Mouse (Mus musculus) urinary bladder, postnatal 4 days (tissue): ENCODE results near the gene Shisa8.
A peak's percentile ranks its signal among the peaks of the same experiment; 100 is the strongest.

Source experiments
- DNase-seq, 2 experiments: peaks; one replicate each; pipeline ENCODE4 v3.0.0; 2021 to 2022; ENCODE audit warnings: low spot score in 2 of 2

The Shisa8 gene

DNA sequence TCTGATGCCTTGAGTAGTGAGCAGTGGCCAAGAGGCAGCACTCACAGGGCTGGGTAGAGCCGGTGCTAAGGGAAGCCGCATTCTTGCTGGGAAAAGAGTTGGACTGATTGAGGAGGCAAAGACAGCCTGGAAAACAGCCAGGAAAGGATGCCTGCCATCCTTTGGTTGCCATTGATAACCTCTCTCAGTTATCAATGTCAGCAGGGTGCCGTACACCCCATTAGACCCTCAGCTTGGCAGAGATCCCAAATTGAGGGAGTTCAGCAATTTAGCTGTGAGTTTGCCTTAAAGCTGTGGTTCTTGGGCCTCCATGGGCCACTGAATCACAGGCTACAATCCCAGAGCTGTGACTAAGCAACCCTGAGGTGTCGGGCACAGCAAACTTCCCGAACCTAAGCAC lies 31.5 kb downstream of the Shisa8 start:
- DNase-seq: no peak

DNA sequence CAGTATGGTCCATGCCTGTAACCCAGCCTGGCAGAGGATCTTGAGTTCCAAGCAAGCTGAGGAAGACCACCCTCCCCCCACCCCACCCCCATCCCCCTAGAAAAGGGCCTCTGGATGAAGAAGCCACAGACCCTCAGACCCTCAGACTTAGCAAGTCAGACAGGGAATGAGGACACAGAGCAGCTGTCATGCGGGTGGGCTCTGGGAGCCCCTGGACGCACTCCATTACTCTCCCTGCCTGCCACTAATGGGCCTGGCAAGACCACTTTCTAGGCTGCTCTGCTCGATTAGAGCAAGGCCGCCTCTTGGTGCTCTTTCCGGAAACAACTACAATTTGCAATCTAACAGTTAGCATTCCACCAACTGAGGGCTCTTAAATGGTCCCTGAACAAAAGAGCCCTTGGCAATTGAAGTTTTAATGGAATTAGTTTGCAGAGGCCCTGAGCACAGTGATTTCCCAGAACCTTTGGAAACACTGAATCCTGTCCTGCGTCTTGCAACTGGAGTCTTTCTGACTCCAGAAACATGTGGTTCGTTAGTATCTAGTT lies 34.8 kb downstream of the Shisa8 start:
- DNase-seq: no peak

DNA sequence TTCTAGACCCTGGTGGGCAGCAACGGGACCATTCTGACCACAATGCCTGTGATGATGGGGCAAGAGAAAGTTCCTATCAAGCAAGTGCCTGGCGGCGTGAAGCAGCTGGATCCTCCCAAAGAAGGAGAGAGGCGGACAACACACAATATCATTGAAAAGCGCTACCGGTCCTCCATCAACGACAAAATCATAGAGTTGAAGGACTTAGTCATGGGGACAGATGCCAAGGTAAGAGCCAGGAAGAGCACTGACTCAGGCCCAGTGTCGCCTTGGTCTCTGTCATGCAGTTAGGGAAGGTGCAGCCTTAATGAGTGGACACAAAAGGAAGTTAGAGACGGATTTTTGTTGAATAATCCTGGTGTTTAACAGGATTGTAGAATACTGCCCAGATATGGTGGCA lies 37.5 kb downstream of the Shisa8 start:
- no peak for DNase-seq

DNA sequence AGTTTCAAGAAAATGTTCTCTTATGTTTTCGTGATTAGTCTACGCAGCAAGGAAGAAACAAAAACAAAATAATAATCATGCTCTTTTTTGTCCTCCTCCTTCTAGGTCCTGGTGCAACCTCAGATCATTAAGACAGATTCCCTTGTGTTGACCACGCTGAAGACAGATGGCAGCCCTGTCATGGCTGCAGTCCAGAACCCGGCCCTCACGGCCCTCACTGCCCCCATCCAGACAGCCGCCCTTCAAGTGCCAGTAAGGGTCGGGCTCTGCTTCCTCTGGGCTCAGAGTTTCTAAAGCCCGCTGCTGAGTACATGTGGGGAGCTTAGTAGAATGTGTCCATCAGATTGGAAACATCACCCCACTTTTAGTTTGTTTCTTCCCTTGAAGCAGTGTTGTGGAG lies 40.0 kb downstream of the Shisa8 start:
- DNase-seq: no peak

DNA sequence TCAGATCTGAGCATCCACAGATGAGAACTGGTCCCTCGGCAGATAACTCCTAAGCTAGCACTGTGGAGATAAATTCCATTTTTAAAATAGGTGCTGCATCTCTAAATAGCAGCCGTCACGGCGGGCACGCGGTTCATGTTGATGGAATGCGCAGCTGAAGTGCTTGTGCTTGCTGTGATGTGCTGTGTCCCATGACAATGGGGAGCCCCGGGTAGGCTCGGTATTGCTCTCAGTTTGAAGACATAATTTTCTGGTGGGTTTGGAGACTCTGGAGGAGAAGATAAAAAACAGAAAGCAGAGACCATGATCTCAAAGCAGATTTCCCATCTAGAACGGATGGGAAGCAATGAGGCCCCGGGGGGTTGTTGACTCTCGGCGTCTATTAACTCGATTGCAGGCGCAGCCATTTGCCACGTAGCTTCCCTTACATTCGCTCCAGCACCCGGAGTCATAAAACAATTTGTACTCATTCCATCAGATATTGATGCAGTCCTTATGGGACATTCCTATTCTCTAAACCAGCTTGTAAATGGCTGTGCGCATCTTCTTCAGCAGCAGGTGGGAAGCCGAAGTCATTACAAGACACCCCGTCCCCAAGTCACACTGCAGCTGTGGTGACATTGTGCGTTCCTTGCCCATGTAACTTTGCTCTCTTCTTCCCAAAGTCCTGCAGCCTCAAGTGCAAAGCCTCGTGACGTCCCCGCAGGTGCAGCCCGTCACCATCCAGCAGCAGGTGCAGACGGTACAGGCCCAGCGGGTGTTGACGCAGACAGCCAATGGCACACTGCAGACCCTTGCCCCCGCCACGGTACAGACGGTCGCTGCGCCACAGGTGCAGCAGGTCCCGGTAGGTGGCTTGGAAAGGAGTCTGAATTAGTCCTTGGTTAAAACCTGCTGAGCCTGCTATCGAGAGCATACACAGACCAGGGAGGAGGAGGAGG lies 41.9 kb downstream of the Shisa8 start:
- DNase-seq: no peak

DNA sequence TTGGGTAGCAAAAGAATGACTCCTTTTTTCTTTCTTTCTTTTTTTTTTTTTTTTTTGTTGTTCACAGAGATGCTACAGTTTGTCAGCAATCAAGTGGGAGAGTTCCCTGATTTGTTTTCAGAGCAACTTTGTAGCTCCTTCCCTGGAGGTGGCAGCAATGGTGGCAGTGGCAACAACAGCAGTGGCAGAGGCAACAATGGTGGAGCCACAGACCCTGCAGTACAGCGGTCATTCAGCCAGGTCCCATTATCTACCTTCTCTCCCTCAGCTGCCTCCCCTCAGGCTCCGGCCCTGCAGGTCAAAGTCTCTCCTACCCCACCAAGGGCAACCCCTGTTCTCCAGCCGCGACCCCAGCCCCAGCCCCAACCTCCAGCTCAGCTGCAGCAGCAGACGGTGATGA lies 42.9 kb downstream of the Shisa8 start:
- no peak for DNase-seq

DNA sequence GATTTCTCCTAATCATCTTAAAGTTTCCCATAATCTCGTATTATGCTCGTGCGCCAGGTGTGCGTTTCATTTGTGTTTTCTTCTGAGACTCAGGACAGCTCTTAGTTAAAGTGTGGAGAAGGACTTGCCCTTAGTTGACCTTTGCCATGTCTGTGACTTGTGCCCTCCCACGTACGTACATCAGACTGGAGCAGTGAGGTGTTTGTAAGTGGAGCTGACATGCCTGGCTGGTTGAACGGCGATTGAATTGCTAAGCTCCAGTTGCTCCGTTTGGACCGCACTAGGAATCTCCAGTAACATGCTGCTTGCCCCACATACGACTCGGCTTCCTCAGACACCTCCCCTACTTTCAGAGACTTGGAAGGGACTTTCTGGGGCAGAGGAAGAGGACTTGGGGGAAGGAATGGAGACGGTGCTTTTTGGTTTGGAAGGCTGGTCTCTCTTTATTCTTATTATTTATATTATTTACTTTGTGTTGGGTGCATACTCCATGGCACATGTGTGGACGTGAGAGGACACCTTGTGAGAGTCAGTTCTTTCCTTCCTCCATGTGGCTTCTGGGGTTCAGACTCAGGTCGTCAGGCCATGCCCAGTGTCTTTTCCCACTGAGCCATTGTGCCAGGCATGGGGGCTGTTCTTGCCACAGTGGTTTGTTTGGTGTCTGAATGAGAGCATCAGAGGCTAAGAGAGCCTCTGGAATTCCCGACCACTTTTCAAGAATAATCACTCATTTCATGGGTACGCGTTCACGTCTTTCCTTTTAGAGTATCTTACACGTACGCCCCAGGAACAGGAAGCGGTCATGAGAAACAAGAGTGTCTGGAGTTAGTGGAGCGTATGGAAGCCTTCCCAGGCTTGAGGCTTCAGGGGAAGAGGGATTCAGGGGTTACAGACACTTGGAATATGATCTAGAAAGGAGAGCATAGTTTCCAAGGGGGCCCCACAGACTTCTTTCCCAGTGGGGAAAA lies 45.1 kb downstream of the Shisa8 start:
- DNase-seq: no peak

DNA sequence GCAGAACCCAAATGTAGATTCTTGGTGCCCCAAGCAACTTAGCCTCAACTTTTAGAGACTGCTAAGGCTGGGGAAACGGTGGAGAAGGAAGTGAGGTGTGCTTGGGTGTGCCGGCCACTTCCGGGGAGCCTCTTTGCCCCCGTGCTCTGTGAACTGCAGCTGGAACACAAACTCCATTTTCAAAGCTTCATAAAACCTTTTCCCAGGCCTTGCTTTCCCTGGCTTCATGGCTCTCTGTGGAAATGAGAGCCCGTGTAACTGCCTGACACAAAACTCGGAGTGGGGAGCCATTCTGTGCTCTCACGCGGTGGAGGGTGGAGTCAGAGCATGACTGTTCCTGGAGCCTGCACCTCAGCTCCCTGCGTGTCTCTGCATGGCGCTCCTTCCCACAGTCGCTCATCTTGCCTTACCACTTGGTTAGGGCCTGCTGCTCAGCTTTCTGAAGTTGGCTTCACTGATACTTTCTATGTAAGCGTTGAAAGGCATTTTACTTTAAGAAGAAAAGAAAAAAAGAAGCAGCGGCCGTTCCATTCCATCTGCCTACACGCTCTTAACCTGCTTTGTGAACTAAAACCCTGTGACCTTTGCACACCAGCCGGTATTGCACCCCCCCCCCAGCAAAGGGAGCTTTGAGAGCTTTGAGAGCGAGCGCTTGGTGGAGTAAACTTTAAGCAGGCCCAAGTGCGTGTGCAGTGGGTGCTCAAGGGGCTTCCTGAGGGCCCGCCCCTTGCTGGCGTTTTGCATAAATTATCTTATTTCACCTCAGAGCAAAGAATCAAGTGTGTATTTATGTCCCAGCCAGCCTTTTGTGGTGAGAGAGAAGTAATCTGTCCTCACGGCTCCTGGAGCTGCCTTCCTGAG lies 46.1 kb downstream of the Shisa8 start:
- no peak for DNase-seq

DNA sequence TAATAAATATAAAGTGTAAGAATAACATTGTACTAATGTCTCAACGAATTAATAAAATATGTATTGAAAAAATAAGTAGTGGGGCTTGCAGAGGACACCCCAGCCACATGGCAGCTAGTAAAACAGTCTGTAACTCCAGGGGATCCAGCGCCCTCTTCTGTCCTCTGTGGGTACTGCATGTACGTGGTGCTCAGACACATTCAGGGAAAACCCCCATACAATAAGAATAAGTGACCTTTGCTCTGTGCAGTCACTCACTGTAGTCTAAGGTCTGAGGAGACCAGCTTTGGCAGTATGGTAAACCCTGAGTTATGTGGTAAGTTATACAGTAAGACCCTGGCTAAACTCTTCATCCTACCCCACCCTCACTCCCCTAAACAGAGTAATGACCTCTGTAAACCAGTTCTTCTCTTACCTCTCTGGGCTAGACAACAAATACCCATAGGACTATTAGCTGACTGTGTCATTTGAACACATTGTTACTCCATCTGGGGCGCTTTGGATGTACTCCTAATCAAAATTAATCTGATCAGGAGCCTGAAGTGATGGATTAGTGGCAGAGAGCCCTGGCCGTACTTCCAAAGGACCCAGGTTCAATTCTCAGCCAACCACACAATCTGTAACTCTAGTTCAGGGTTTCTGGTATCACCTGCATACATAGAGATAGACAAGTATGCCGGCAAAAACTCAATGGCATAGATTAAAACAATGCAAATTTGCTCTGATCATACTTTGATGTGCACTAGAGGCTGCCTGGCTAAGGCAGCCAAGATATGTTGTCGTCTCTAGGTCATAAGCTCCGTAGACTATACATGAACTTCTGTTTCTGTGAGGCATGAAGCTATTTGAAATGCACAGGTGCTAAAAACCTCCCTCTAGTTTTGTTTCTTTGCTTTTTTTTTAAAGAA lies 47.0 kb downstream of the Shisa8 start:
- peak; percentile 65 to 87 for DNase-seq

DNA sequence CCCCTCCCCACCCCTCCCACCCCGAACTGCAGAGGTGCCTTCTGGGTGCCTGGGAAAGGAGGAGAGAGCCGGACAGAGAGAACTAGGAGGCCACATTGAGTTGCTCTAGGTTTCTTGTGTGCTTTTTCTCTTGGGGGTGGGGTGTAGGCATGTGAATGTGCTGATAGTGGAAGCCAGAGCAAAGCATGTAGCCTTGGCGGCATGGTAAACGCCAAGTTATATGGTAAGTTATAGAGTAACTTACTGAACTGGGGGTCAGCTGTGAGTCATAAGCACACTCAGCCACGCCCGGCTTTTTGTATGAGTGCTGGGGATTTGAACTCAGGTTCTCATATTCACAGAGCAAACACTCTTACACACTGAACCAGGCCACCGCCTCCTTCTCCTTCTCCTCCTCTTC lies 48.1 kb downstream of the Shisa8 start:
- DNase-seq: no peak

DNA sequence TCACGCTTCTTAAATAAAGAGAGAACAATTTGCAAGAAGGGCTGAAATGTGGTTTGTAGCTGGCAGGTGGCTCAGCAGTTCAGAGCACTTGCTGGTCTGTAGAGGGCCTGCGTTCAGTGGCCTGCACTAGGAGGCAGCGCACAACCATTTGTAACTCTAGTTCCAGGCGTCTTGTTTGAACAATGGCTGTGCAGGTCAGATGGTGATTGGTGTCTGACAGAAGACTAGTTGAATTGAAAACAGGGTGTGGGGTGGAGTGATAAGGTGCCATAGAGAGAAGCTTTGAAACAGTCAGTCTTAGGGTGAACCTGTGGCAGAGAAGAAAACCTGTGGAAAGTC lies 48.6 kb downstream of the Shisa8 start:
- DNase-seq: no peak

DNA sequence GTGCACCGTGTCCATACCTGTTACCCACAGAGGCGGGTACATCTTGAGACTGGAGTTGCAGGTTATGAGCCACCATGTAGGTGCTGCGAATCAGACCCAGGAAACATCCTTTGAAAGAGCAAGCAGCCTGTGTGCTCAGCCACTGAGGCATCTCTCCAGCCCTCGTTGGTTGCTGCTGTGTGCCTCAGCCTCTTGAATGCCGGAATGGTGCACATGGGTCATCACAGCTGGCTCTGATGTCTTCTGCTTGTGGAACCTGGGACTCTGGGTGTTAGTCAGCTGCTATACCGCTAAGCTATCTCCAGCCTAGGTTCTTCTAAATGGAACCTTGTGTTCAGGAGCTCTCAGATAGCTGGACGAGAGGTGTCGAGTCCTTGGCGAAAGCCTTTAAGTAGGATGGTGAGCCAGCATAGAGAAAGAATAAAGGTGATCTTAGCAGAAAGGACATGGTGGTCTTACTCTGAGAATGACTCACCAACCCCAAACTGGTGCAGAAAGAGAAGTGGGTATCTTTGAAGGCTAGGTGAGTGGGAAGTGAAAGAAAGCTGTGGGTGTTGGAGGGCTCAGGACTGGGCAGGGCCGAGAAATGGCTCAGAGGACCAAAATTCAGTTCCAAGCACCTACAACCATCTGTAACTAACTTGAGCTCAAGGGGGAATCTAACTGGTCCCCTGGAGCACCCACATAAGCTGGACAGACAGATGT lies 49.1 kb downstream of the Shisa8 start:
- DNase-seq: no peak

DNA sequence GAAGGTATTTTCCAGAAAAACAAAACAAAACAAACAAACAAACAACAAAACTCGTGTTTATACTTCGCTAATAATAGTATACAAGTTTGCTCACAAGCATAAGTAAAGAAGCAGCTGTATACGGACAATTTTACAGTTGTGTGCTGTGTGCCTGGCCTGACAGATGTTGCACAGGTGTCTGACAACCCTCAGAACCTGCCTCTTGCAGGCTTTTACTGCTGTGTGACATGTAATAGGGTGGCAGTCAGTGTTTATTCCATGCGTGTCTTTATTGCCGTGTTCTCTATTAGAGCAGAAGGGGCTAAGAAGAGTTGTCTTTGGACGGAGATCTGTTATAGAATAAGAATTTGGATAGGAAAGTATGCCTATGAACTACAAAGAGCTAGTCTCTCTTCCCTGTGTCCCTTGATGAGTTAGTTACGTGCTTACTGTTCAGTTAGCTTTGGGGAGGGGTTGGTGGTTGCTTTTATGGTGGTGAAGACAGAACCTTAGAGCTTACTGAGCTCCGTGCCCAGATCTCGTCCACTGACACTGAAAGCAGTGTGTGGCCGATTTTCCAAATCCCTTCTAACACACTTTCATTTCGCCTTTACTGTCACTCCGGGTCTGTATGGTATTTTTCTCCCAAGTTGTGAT lies 50.5 kb downstream of the Shisa8 start:
- DNase-seq: no peak

DNA sequence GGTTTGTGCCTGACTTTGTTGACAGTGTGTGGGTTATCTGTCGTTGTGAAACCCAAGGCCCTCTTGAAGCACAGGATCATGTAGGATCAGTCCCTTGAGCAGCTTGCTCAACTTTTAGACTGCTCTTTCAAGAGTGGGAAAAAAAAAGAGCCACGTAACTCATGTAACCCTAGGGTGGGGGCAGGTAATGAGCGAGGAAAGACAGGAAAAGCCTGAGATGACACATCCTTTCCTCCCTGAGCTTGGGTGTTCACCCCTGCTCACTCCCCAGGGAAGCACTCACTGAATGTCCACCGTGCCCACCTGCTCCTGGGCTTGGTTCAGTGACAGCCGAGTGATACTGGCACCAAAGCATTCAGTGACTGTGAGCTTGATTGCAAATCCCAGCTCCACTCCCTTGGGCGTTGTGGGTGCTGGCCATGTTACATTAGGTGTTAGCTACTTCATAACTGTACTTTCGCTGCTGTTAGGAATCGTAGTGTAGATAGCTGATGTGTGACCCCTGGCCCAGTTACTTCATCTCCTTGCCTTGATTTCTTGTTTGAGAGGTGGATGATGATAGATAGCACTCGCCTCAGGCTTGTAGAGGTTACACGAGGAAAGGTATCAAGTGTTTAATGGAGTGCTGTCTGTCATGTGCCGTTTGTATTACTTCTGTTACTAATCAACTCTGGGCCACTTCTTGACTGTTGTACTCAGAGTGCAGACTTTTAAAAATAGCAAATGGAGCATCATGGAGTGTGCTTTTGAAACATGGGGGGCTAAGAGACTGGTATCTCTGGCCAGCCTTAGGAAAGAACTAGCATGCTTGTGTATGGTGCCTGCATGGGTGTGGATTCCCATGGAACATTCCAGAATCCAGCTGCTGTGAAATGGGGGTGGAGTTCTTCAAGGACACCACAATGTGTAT lies 51.6 kb downstream of the Shisa8 start:
- no peak for DNase-seq

DNA sequence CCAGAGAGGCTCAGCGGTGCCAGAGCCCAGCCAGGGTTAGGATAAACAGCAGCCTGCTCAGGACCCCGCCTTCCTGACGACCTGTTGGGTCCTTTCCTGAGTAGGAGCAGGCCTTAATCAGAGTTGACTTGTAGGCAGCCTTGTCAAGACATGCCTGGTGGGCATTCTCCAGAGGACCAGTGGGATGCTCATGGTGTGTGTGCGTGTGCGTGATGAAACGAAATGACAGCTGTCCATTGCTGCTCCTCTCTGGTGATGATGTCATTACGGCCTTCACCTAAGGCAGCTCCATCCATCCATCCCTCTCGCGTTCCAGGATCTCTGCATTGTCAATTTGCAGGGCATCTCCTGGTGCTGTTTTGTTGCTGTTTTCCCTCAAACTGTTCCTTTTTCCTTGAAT lies 53.1 kb downstream of the Shisa8 start:
- DNase-seq: no peak

DNA sequence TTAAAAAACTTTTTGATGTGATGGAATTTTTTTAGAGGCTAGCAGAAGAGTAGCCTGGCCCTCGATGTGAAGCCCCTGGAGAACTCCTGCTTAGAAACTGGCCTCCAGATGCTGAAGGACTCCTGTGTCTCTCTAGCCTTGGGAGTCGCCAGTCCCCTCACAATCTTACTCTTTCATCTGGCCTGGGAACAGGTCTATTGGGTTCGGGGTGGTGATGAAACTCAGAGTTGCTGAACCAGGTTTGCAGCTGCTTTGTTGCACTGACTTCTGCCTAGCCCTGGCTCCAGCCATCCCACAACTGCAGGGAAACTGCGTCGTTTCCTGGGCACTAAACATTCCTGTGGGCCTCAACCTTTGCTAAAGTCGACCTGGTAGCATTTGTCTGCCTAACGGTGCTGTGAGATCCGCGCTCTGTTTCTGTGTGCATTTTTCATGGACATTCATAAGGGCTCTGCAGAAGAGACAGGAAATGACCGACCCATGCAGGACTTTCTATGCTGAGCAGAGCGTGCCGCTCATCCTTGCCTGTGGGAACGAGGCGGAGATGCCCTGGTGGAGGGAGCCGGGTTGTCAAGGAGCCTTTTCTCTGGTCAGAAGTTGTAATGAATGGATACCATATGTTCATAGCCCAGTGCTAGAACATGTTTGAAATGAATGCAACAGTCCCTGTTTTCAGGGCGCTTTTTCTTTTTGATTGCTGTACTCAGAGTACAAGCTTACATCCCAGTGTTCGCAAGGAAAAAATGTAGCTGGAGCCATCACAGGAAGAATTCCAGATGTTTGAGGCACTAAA lies 54.2 kb downstream of the Shisa8 start:
- no peak for DNase-seq

DNA sequence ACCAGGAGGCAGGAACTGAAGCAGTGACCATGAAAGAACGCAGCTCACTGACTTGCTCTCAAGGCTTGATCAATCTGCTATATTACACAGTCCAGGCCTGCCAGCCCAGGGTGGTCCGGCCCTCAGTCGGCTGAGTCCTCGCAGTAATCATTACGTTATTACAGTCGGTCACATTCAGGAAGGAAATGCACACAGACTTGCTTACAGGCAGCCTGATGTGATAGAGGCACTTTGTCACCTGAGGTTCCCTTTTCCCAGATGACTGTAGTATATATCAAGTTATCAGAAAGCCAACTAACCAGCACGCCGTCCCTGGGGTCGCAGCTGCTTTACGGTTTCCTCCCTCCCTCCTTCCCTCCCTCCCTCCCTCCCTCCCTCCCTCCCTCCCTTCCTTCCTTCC lies 55.7 kb downstream of the Shisa8 start:
- DNase-seq: no peak
